8 mouse cellular contexts compared by ENCODE assay signal in genomic region chr16:30549966-30550747, GRCm38 (mm10). TPM values are rescaled to one million over a fixed set of nuclear protein-coding genes. Genes with fewer than 3 reads are reported as not detected.
DNase-seq lines count a peak whose midpoint lies in the region; ATAC-seq and TF ChIP-seq lines count a peak whose summit lies in the region.

No protein-coding gene starts in this region.

- H3K4me3 ChIP-seq in lung, embryonic 14.5 days (ENCODE audit: low read depth, low read length): peak overlapping the region; percentile 72

- H3K4me2 ChIP-seq in lung, embryonic 14.5 days: peak overlapping the region; percentile 84

- peak; percentile 66 to 87 for ATAC-seq in hematopoietic stem cell, adult 5-6 weeks (replicated peaks in 1 of 2; ENCODE audit: insufficient read depth in 1 of 2, low FRiP score in 2 of 2, low TSS enrichment in 1 of 2, low read depth in 1 of 2, poor library complexity in 2 of 2, severe bottlenecking in 2 of 2)
- ATAC-seq in lung, embryonic 14.5 days (ENCODE audit: insufficient read depth): peak; percentile 86
- peak; percentile 62 for ATAC-seq in neutrophil, adult 5-6 weeks (ENCODE audit: extremely low read depth, insufficient number of reproducible peaks, low FRiP score, poor library complexity, severe bottlenecking)

- 0 out of 2 replicates have a peak, but pooled peaks cover 9% of the 10 kb centered on the region for H3K36me3 ChIP-seq in lung, embryonic 14.5 days (ENCODE audit: insufficient read depth)

- TF ChIP-seq CTCF in lung, embryonic 14.5 days (IDR thresholded peaks at IDR 0.05; ENCODE audit: low read depth): peak; percentile 88

- peak overlapping the region; percentile 89 for H3K9ac ChIP-seq in lung, embryonic 14.5 days

- peak; percentile 52 for DNase-seq in MN1 (ENCODE audit: low spot score)
- DNase-seq in cerebellum, adult 8-10 months: peak; percentile 71
- DNase-seq in forelimb bud, embryonic 11.5 days (ENCODE audit: low read depth, low spot score): peak; percentile 79
- DNase-seq in layer of hippocampus, adult 8-10 months (ENCODE audit: low spot score in 2 of 2): peak; percentile 40 to 76
- peak; percentile 89 for DNase-seq in lung, embryonic 14.5 days
- DNase-seq in thymus, adult 18-20 months: peak; percentile 42 to 44

- no peaks in the 10 kb centered on the region for H3K9me3 ChIP-seq in lung, embryonic 14.5 days (ENCODE audit: low read depth, low read length)

- H3K27ac ChIP-seq in lung, embryonic 14.5 days (ENCODE audit: low read depth): peak overlapping the region; percentile 51; the same call in 1 of the 2 replicates

- under 1% methylated on average over 63 of the region's 63 CpGs for WGBS in lung, embryonic 14.5 days

- no peaks in the 10 kb centered on the region for H3K27me3 ChIP-seq in lung, embryonic 14.5 days (ENCODE audit: insufficient read depth, low read length)

- peaks cover 11% of the 10 kb centered on the region; the same call in 1 of the 2 replicates for H3K4me1 ChIP-seq in lung, embryonic 14.5 days (ENCODE audit: insufficient read depth)

RNA-seq across cellular contexts. Expression of gene Tmem44, which starts 0.5 kb away (rescaled TPM):
- total RNA-seq in hematopoietic stem cell, adult 5-6 weeks (2017): 3.8 and 6.6 TPM in 2 replicates
- total RNA-seq in layer of hippocampus, adult 8-10 months (2022): 10 to 100 TPM; 33.4 to 39.9 (median 35.1) TPM
- polyA plus RNA-seq in lung, embryonic 14.5 days (2014; fragmentation: Nextera tagmentation; extraction: Ambion mirVana): 25.4 and 27.1 TPM in 2 replicates
- not detected in 2 replicates for total RNA-seq in neutrophil, adult 5-6 weeks (2017)

RNA-seq across cellular contexts. Expression of gene Lsg1, which starts 37.2 kb away (rescaled TPM):
- total RNA-seq in hematopoietic stem cell, adult 5-6 weeks (2017): 57.5 TPM in 2 replicates
- total RNA-seq in layer of hippocampus, adult 8-10 months (2022): 10 to 100 TPM; 18.7 to 24.6 (median 21.0) TPM
- polyA plus RNA-seq in lung, embryonic 14.5 days (2014; fragmentation: Nextera tagmentation; extraction: Ambion mirVana): 67.3 and 68.5 TPM in 2 replicates
- 58.8 and 71.8 TPM in 2 replicates for total RNA-seq in neutrophil, adult 5-6 weeks (2017)

RNA-seq across cellular contexts. Expression of gene Fam43a, which starts 49.4 kb away (rescaled TPM):
- total RNA-seq in hematopoietic stem cell, adult 5-6 weeks (2017): 12.6 and 15.2 TPM in 2 replicates
- 10 to 100 TPM in 1 of 4 experiments, 1 to 10 TPM in 3; 9.4 to 10.9 (median 9.7) TPM for total RNA-seq in layer of hippocampus, adult 8-10 months (2022)
- polyA plus RNA-seq in lung, embryonic 14.5 days (2014; fragmentation: Nextera tagmentation; extraction: Ambion mirVana): 11.1 and 13.0 TPM in 2 replicates
- total RNA-seq in neutrophil, adult 5-6 weeks (2017): 43.5 and 46.5 TPM in 2 replicates

Comparison
In these comparisons a context has a peak if more than half of its experiments do, and no peak if none do; other contexts are left out.
1. Peak in every context shown above with its lines: DNase-seq, ATAC-seq, H3K4me3 ChIP-seq and H3K27ac ChIP-seq.